Mouse (Mus musculus) ES-CJ7 (cell line): ENCODE data around the gene Snx13.

Experiments
- DNase-seq: peaks from one replicate; pipeline ENCODE4 v3.0.0; 2011; ENCODE audit warnings: low read depth, low spot score

The Snx13 gene

GRCm38 (mm10) chr12:35047320-35048225 lies 587 bp downstream of the Snx13 start:
- DNase-seq = peak; percentile 19

GRCm38 (mm10) chr12:35048891-35049290 lies 1.9 kb downstream of the Snx13 start:
- no peak for DNase-seq

- no peak for DNase-seq
Observed at GRCm38 (mm10) chr12:35050501-35050900, 3.5 kb downstream of the Snx13 start.

- no peak for DNase-seq
Observed at GRCm38 (mm10) chr12:35050964-35051758, 4.2 kb downstream of the Snx13 start.

GRCm38 (mm10) chr12:35054420-35054819 lies 7.4 kb downstream of the Snx13 start:
- no peak for DNase-seq

GRCm38 (mm10) chr12:35055114-35056095 lies 8.4 kb downstream of the Snx13 start:
- DNase-seq = no peak

GRCm38 (mm10) chr12:35063697-35064468 lies 16.9 kb downstream of the Snx13 start:
- DNase-seq = no peak

GRCm38 (mm10) chr12:35067621-35068020 lies 20.6 kb downstream of the Snx13 start:
- no peak for DNase-seq

- no peak for DNase-seq
Observed at GRCm38 (mm10) chr12:35071336-35071735, 24.4 kb downstream of the Snx13 start.

GRCm38 (mm10) chr12:35072178-35072577 lies 25.2 kb downstream of the Snx13 start:
- DNase-seq = no peak

- DNase-seq = no peak
Observed at GRCm38 (mm10) chr12:35075993-35076392, 29.0 kb downstream of the Snx13 start.

GRCm38 (mm10) chr12:35123549-35123948 lies 76.6 kb downstream of the Snx13 start:
- no peak for DNase-seq

GRCm38 (mm10) chr12:35153186-35153585 lies 106.2 kb downstream of the Snx13 start:
- DNase-seq = no peak

GRCm38 (mm10) chr12:35154149-35154548 lies 107.2 kb downstream of the Snx13 start:
- DNase-seq = no peak

GRCm38 (mm10) chr12:35157237-35157636 lies 110.3 kb downstream of the Snx13 start:
- no peak for DNase-seq

- DNase-seq = no peak
Observed at GRCm38 (mm10) chr12:35161690-35162089, 114.7 kb downstream of the Snx13 start.

GRCm38 (mm10) chr12:35170275-35170674 lies 123.3 kb downstream of the Snx13 start:
- DNase-seq = no peak

GRCm38 (mm10) chr12:35175938-35176337 lies 129.0 kb downstream of the Snx13 start:
- DNase-seq = no peak

- no peak for DNase-seq
Observed at GRCm38 (mm10) chr12:35176628-35177027, 129.6 kb downstream of the Snx13 start.

- DNase-seq = peak; percentile 55
Observed at GRCm38 (mm10) chr12:35182675-35183074, 135.7 kb downstream of the Snx13 start.

GRCm38 (mm10) chr12:35184261-35184660 lies 137.3 kb downstream of the Snx13 start:
- DNase-seq = peak; percentile 14
